Mouse (Mus musculus) liver, adult 2 months (tissue): ENCODE measurements around the gene Srp72.

Source experiments
- CTCF ChIP-seq: fragments of 200-500 bp; IDR thresholded peaks from 2 replicates; pipeline ENCODE4 v1.5.1; 2011; ENCODE audit warnings: low read depth, low read length, control low read depth
- POLR2A ChIP-seq: fragments of 200-500 bp; IDR thresholded peaks from 2 replicates; pipeline ENCODE4 v1.6.1; 2011; ENCODE audit warnings: low read length, control low read depth; ENCODE audit not compliant: insufficient read depth; ENCODE audit errors: extremely low read depth

DNA sequence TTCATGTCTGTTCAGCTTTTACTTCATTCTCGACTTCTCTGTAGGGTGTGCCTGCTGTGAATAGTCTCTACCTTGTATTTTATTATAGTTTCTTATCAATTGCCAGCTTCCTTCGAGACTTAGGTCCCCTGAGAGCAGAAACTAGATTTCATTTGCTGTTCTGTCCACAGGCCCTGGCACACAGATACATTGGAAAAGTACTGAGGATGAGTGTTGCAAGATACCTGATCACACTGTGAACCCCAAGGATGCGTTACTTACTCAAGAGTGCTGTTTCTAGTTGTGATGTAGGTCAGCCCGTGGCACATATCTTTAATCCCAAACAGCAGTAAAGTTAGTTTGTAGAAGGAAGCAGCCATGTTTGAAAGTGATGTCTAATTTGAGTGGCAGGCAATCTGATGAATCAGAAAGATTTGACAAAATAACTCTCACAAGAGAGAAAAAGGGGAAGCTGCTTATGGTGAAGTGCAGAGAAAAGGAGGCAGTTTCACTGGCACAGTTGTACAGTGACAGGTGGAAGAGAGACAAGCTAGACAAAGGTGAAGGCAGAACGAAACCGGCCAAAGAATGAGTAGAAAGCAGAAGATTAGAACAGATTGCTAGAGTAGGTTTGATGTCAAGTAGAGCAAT is 20.1 kb upstream of the Srp72 start:
- TF ChIP-seq CTCF (no peak), POLR2A (no peak)
